Mouse (Mus musculus) ES-Bruce4 (cell line): Measurements from ENCODE around the gene Bcdin3d. TPM values are rescaled to one million over a fixed set of nuclear protein-coding genes. Genes with fewer than 3 reads are reported as not detected.
A peak's percentile ranks its signal among the peaks of the same experiment; 100 is the strongest.

ENCODE experiments used
- H3K27ac ChIP-seq: 2 replicates; pipeline ENCODE4 v1.5.1; 2012; ENCODE audit warnings: low read length, inconsistent platforms; ENCODE audit not compliant: insufficient read depth
- H3K27me3 ChIP-seq: 2 replicates; pipeline ENCODE4 v1.6.1; 2012; ENCODE audit warnings: mild to moderate bottlenecking, low read length, inconsistent platforms; ENCODE audit not compliant: control insufficient read depth, poor library complexity, insufficient read depth, severe bottlenecking
- H3K36me3 ChIP-seq: 2 replicates; pipeline ENCODE4 v1.6.1; 2012; ENCODE audit warnings: inconsistent platforms, mild to moderate bottlenecking, low read length, moderate library complexity; ENCODE audit not compliant: control insufficient read depth, poor library complexity, insufficient read depth, severe bottlenecking
- H3K4me1 ChIP-seq: one replicate; pipeline ENCODE4 v1.8.1; 2011; ENCODE audit warnings: low read length; ENCODE audit not compliant: control insufficient read depth, insufficient read depth
- H3K4me3 ChIP-seq: 2 replicates; pipeline ENCODE4 v1.5.1; 2011; ENCODE audit warnings: low read depth, mild to moderate bottlenecking, low read length
- H3K9ac ChIP-seq: 2 replicates; pipeline ENCODE4 v1.6.1; 2012; ENCODE audit warnings: low read depth, mild to moderate bottlenecking, inconsistent platforms; ENCODE audit not compliant: poor library complexity, severe bottlenecking
- H3K9me3 ChIP-seq: replicated peaks from 2 replicates; pipeline ENCODE4 v1.6.1; 2012; ENCODE audit warnings: mild to moderate bottlenecking, low read length, inconsistent platforms; ENCODE audit not compliant: control insufficient read depth, poor library complexity, insufficient read depth, severe bottlenecking
- CTCF ChIP-seq: IDR thresholded peaks from one replicate; pipeline ENCODE4 v1.8.1; 2011; ENCODE audit warnings: low read depth, low read length
- EP300 ChIP-seq: IDR thresholded peaks from 2 replicates; pipeline ENCODE4 v1.6.1; 2011; ENCODE audit warnings: low read depth, low read length; ENCODE audit not compliant: insufficient read depth
- POLR2A ChIP-seq: IDR thresholded peaks from one replicate; pipeline ENCODE4 v1.8.1; 2011; ENCODE audit warnings: low read length; ENCODE audit not compliant: insufficient read depth
- polyA plus RNA-seq: library from polyadenylated mRNA; stranded (reverse); fragments of >200 nt; gene quantifications from 2 replicates; pipeline ENCODE4 v1.2.4, GENCODE M21; 2011; ENCODE audit warnings: low read depth; ENCODE audit not compliant: missing spikeins, insufficient read depth, insufficient read length

The Bcdin3d gene
- polyA plus RNA-seq, 1 experiment: 10.7 TPM

DNA sequence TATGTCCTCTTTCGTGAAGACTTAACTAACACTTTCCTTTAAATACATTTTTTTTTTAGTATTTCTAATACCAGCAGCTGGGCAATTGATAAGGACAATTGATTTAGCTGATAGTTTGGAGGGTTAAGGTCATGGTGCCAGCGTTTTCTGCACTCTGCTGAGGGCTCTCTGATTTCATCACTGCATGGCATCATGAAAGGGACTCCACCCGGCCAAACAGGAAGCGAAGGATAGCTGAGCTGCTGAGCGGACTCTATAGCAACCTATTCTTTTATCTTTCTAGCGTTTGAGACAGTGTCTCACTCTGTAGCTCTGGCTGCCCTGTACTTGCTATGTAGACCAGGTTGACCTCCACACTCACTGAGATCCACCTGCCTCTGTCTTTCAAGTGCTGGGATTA is 10.2 kb upstream of the Bcdin3d start:
- Histone ChIP-seq H3K9me3 (0 out of 2 replicates have a peak, but pooled peaks cover 2% of the 10 kb centered on the region), H3K27me3 (no peaks in the 10 kb centered on the region), H3K9ac (no peak overlapping the region), H3K27ac (no peak overlapping the region), H3K4me1 (peaks cover 5% of the 10 kb centered on the region), H3K36me3 (no peaks in the 10 kb centered on the region), H3K4me3 (no peak overlapping the region)
- no peak for TF ChIP-seq CTCF
- no peak for TF ChIP-seq POLR2A
- TF ChIP-seq EP300: no peak

DNA sequence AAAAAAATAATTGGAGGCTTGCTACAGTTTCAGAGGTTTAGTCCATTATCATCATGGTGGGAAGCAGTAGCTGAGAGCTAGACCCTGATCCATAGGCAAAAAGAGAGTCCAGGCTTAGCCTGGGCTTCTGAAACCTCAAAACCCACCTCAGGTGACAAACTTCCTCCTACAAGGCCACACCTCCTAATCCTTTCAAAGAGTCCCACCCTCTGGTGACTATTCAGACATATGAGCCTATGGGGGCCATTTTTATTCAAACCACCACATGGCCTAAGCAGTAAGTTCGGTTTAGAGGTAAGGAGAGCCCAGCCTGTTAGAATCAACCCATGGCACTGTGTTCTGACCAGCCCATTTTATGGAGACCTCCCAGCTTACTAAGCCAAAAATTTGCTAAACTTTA is 1.3 kb upstream of the Bcdin3d start:
- H3K4me1 ChIP-seq: no peaks in the 10 kb centered on the region
- TF ChIP-seq CTCF (no peak), POLR2A (no peak), EP300 (no peak)
- no peaks in the 10 kb centered on the region for H3K36me3 ChIP-seq
- H3K4me3 ChIP-seq: no peak overlapping the region; the same call in 1 of the 2 replicates
- peak overlapping the region; percentile 49 for H3K27ac ChIP-seq
- no peaks in the 10 kb centered on the region for H3K27me3 ChIP-seq
- H3K9me3 ChIP-seq: no peaks in the 10 kb centered on the region
- H3K9ac ChIP-seq: 0 out of 2 replicates have a peak overlapping the region, but pooled peaks have one; percentile 95

DNA sequence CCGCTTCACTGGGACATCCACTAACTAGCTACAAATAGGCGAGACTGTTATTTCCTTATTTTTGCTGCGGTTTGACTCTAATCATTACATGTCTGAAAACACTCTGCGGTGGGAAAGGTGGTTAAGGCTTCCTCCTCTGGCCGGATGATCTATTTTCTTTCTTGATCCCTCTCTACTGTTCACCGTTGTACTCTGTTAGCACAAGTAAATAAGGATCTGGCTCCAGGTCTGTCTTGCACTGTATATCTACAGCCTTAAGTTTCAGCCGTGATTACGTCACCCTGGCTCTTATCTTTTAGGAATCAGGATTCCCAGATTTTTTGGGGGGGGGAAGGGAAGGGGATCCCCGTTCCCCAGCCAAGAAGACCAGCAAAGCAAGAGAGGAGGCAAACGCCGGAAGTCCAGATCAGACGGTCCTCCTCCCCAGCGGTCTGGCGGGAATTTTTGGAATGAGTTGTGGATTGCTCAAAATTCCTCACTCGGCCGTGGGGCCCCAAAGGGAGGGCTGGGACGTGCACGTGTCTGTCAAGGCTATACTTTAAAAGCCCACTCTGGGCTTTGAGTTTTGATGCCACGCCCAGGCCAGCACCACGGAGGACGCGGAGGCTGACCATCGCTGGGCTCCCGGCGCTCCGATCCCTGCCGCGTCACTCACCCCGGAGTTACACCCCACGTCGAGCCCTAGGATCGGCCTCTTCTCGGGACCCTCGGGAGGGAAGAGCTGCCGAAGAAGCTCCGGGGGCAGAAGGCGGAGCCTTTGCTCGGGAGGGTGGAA is 542 bp downstream of the Bcdin3d start:
- Histone ChIP-seq H3K9me3 (no peaks in the 10 kb centered on the region), H3K4me3 (peak overlapping the region; percentile 94), H3K9ac (peak overlapping the region; percentile 95), H3K4me1 (no peaks in the 10 kb centered on the region), H3K27me3 (no peaks in the 10 kb centered on the region), H3K36me3 (no peaks in the 10 kb centered on the region), H3K27ac (peak overlapping the region; percentile 93)
- TF ChIP-seq EP300: no peak
- no peak for TF ChIP-seq CTCF
- no peak for TF ChIP-seq POLR2A

DNA sequence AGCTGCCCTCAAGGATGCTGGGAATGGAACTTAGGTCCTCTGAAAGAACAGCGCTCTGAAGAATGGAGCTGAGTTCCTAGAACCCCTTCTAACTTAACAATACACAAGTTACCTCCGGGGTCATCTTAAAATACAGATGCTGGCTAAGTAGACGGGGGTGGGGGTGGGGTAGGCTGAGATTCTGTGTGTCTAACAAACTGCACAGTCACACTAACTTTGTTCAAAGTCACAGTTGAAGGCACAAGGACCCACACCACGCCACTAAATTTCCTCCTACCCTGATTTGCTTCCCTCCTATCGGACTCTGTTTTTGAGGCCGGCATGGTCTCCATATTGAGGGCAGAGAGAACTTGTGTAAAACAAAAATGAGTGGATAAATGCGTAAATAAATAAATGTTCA is 1.6 kb downstream of the Bcdin3d start:
- Histone ChIP-seq H3K4me3 (peak overlapping the region; percentile 2; the same call in 1 of the 2 replicates), H3K9ac (peak overlapping the region; percentile 95)

DNA sequence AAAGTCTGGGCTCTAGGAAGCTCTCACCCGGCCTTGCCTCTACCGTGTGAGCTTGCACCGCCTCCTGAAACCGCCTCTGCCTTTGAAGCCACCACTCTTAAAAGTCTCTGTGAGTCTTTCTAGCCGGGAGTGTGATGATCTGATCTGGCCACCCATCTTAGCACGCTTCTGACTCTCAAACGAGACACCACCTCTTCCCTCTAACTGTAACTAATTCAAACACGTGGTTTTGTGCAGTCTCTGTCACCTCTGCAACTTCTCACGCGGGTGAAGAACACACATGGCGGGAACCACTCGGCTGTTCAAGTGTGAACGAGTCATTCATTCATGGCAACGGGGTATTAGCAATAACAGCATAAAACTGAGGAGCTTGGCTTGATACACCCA is 2.9 kb downstream of the Bcdin3d start:
- peak overlapping the region; percentile 3; the same call in 1 of the 2 replicates for H3K27ac ChIP-seq
- no peak overlapping the region for H3K4me3 ChIP-seq
- no peaks in the 10 kb centered on the region for H3K27me3 ChIP-seq
- no peaks in the 10 kb centered on the region for H3K36me3 ChIP-seq
- no peaks in the 10 kb centered on the region for H3K4me1 ChIP-seq
- H3K9me3 ChIP-seq: no peaks in the 10 kb centered on the region
- H3K9ac ChIP-seq: peak overlapping the region; percentile 13; the same call in 1 of the 2 replicates
- no peak for TF ChIP-seq EP300
- TF ChIP-seq CTCF: no peak
- TF ChIP-seq POLR2A: no peak

More for the DNA sequence above, 1.6 kb downstream of the Bcdin3d start:
- H3K9me3 ChIP-seq: no peaks in the 10 kb centered on the region
- H3K27ac ChIP-seq: peak overlapping the region; percentile 61
- no peaks in the 10 kb centered on the region for H3K36me3 ChIP-seq
- no peaks in the 10 kb centered on the region for H3K27me3 ChIP-seq
- TF ChIP-seq POLR2A: no peak
- TF ChIP-seq EP300: no peak
- no peak for TF ChIP-seq CTCF
- no peaks in the 10 kb centered on the region for H3K4me1 ChIP-seq

DNA sequence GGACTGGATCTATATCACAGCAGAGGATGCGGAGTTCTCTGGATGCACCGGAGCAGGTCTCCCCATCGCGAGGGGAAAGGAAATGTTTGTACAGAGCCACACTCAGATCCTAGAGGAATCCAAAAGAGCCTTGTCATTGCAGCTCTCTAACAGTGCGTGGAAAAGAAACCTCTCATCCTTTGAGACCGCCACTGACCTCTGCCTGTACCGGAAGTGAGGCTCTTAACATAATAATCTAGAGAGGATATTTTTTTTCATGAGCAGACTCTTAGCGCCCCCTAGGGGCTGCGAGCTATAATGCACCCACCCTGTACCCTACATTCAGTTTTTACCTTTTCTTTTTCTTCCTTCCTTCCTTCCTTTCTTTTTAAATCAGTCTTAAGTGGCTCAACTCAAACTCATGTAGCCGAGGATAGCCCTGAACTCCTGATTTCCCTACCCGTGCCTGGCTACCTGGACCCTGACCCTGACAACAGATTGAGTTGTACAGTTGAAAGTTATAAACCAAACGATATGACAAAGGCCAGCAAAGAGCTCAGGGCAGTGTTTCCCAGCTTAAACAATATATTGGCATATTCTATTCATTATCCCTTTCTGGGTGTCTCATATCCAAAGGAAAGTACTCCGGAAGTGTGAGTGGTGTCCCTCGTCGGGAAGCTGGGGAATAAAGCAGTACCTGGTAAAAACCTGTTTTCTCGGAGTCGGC is 3.4 kb downstream of the Bcdin3d start:
- H3K9ac ChIP-seq: peak overlapping the region; percentile 13
- H3K4me1 ChIP-seq: no peaks in the 10 kb centered on the region
- H3K27ac ChIP-seq: peak overlapping the region; percentile 38; the same call in 1 of the 2 replicates
- TF ChIP-seq CTCF: peak; percentile 28
- TF ChIP-seq EP300: no peak
- no peaks in the 10 kb centered on the region for H3K36me3 ChIP-seq
- H3K9me3 ChIP-seq: no peaks in the 10 kb centered on the region
- H3K27me3 ChIP-seq: no peaks in the 10 kb centered on the region
- peak overlapping the region; percentile 46 for H3K4me3 ChIP-seq
